Mouse (Mus musculus) erythroblast, embryonic 14.5 days (primary cell): ENCODE measurements around the gene Pnpla2. TPM values are rescaled to one million over a fixed set of nuclear protein-coding genes. Genes with fewer than 3 reads are reported as not detected.

Experiments
- H3K27me3 ChIP-seq: 2 replicates; pipeline ENCODE4 v1.6.1; 2012; ENCODE audit warnings: inconsistent platforms; ENCODE audit not compliant: control insufficient read depth
- H3K36me3 ChIP-seq: 2 replicates; pipeline ENCODE4 v1.6.1; 2012; ENCODE audit warnings: mild to moderate bottlenecking, inconsistent platforms; ENCODE audit not compliant: control insufficient read depth
- H3K4me1 ChIP-seq: 2 replicates; pipeline ENCODE4 v1.6.1; 2012; ENCODE audit warnings: inconsistent platforms; ENCODE audit not compliant: control insufficient read depth
- H3K4me3 ChIP-seq: replicated peaks from 2 replicates; pipeline ENCODE3; 2012; ENCODE audit warnings: moderate library complexity, mild to moderate bottlenecking, inconsistent platforms
- H3K9me3 ChIP-seq: 2 replicates; pipeline ENCODE4 v1.6.1; 2012; ENCODE audit warnings: low read length, inconsistent platforms, mixed read lengths; ENCODE audit not compliant: control insufficient read depth
- GATA1 ChIP-seq: IDR thresholded peaks from 2 replicates; pipeline ENCODE4 v1.6.1; 2012; ENCODE audit warnings: low read length, inconsistent platforms, mixed read lengths
- TAL1 ChIP-seq: IDR thresholded peaks from 3 replicates; pipeline ENCODE4 v1.6.1; 2012; ENCODE audit warnings: low read length, inconsistent platforms, mixed read lengths
- polyA plus RNA-seq: library from polyadenylated mRNA; stranded (reverse); fragments of >175 nt; gene quantifications from 2 replicates; pipeline ENCODE4 v1.2.3, GENCODE M21; 2012

The Pnpla2 gene
- polyA plus RNA-seq, 1 experiment: 3.0 TPM

- peaks cover 8% of the 10 kb centered on the region for H3K27me3 ChIP-seq
- H3K4me3 ChIP-seq: no peak overlapping the region
- no peak for TF ChIP-seq TAL1
- no peak for TF ChIP-seq GATA1
- H3K4me1 ChIP-seq: peaks cover 65% of the 10 kb centered on the region
- H3K9me3 ChIP-seq: no peaks in the 10 kb centered on the region
- H3K36me3 ChIP-seq: peaks cover 41% of the 10 kb centered on the region
Measured at GRCm38 (mm10) chr7:141430585-141431240, 24.3 kb upstream of the Pnpla2 start.

GRCm38 (mm10) chr7:141431434-141432185, 23.4 kb upstream of the Pnpla2 start:
- H3K4me3 ChIP-seq: no peak overlapping the region
- TF ChIP-seq TAL1 (no peak), GATA1 (no peak)
- H3K4me1 ChIP-seq: peaks cover 71% of the 10 kb centered on the region
- peaks cover 3% of the 10 kb centered on the region for H3K27me3 ChIP-seq
- H3K36me3 ChIP-seq: peaks cover 50% of the 10 kb centered on the region
- H3K9me3 ChIP-seq: no peaks in the 10 kb centered on the region

- TF ChIP-seq GATA1 (no peak), TAL1 (no peak)
- peaks cover 50% of the 10 kb centered on the region for H3K36me3 ChIP-seq
- H3K4me3 ChIP-seq: no peak overlapping the region
- H3K27me3 ChIP-seq: no peaks in the 10 kb centered on the region; the same call in 1 of the 2 replicates
- no peaks in the 10 kb centered on the region for H3K9me3 ChIP-seq
- H3K4me1 ChIP-seq: peaks cover 71% of the 10 kb centered on the region
Measured at GRCm38 (mm10) chr7:141432186-141432611, 22.8 kb upstream of the Pnpla2 start.

GRCm38 (mm10) chr7:141432741-141433516, 22.1 kb upstream of the Pnpla2 start:
- Histone ChIP-seq H3K36me3 (peaks cover 56% of the 10 kb centered on the region), H3K4me1 (peaks cover 74% of the 10 kb centered on the region), H3K4me3 (no peak overlapping the region)

GRCm38 (mm10) chr7:141433517-141434400, 21.2 kb upstream of the Pnpla2 start:
- Histone ChIP-seq H3K9me3 (no peaks in the 10 kb centered on the region), H3K4me3 (no peak overlapping the region), H3K36me3 (peaks cover 64% of the 10 kb centered on the region), H3K4me1 (peaks cover 80% of the 10 kb centered on the region), H3K27me3 (no peaks in the 10 kb centered on the region; the same call in 1 of the 2 replicates)
- TF ChIP-seq TAL1 (no peak), GATA1 (no peak)

More at GRCm38 (mm10) chr7:141432741-141433516, 22.1 kb upstream of the Pnpla2 start:
- no peaks in the 10 kb centered on the region; the same call in 1 of the 2 replicates for H3K27me3 ChIP-seq
- no peaks in the 10 kb centered on the region for H3K9me3 ChIP-seq
- TF ChIP-seq TAL1 (no peak), GATA1 (no peak)

- Histone ChIP-seq H3K4me3 (peak overlapping the region; percentile 59), H3K36me3 (peaks cover 71% of the 10 kb centered on the region), H3K27me3 (no peaks in the 10 kb centered on the region), H3K4me1 (peaks cover 78% of the 10 kb centered on the region), H3K9me3 (no peaks in the 10 kb centered on the region)
- TF ChIP-seq GATA1: no peak
- no peak for TF ChIP-seq TAL1
Measured at GRCm38 (mm10) chr7:141434464-141434863, 20.5 kb upstream of the Pnpla2 start.

- peak overlapping the region; percentile 59 for H3K4me3 ChIP-seq
- H3K9me3 ChIP-seq: no peaks in the 10 kb centered on the region
- H3K27me3 ChIP-seq: no peaks in the 10 kb centered on the region
- H3K4me1 ChIP-seq: peaks cover 77% of the 10 kb centered on the region
- TF ChIP-seq GATA1: no peak
- peaks cover 78% of the 10 kb centered on the region for H3K36me3 ChIP-seq
Measured at GRCm38 (mm10) chr7:141435129-141435855, 19.7 kb upstream of the Pnpla2 start.

GRCm38 (mm10) chr7:141435856-141436522, 19.0 kb upstream of the Pnpla2 start:
- TF ChIP-seq GATA1: no peak
- no peak for TF ChIP-seq TAL1
- H3K4me1 ChIP-seq: peaks cover 84% of the 10 kb centered on the region
- H3K27me3 ChIP-seq: no peaks in the 10 kb centered on the region
- H3K36me3 ChIP-seq: peaks cover 78% of the 10 kb centered on the region
- no peaks in the 10 kb centered on the region for H3K9me3 ChIP-seq
- H3K4me3 ChIP-seq: peak overlapping the region; percentile 59
